In genomic region chr19:52992880-52993440, GRCm38 (mm10) we compare ENCODE assay signal across 9 mouse cellular contexts. TPM values are rescaled to one million over a fixed set of nuclear protein-coding genes. Genes with fewer than 3 reads are reported as not detected.
DNase-seq lines count a peak whose midpoint lies in the region; ATAC-seq and TF ChIP-seq lines count a peak whose summit lies in the region.
"Had no signal": no experiment of that assay in that cellular context is flagged by ENCODE, and none has a peak within 500 bp of the region (broad histone marks: within the 10 kb centered on the region; RNA-seq: fewer than 3 reads in every experiment).

No protein-coding gene starts in this region.

- peak; percentile 45 for DNase-seq in thymus, postnatal 4 days
- DNase-seq in thymus, adult 2 months = no peak
- peak; percentile 68 for DNase-seq in embryo, embryonic 10.5 days (ENCODE audit: low spot score)
- peak; percentile 56 to 71 for DNase-seq in layer of hippocampus, postnatal 10 days (ENCODE audit: low spot score in 2 of 2)
- DNase-seq in mesoderm, embryonic 11.5 days (ENCODE audit: low read depth, low spot score) = peak; percentile 49
- DNase-seq in cerebellum, adult 9-10 months = no peak

- no peaks in the 10 kb centered on the region for H3K9me3 ChIP-seq in hindbrain, embryonic 13.5 days
- no peaks in the 10 kb centered on the region for H3K9me3 ChIP-seq in stomach, embryonic 15.5 days

- WGBS in thymus, adult 2 months = 87% methylated on average over 11 of the region's 11 CpGs
- 67% methylated on average over 11 of the region's 11 CpGs for WGBS in hindbrain, embryonic 13.5 days
- 72% methylated on average over 11 of the region's 11 CpGs for WGBS in stomach, embryonic 15.5 days

- H3K27me3 ChIP-seq in thymus, adult 2 months (ENCODE audit: control insufficient read depth, insufficient read depth, low read length) = no peaks in the 10 kb centered on the region
- H3K27me3 ChIP-seq in hindbrain, embryonic 13.5 days = no peaks in the 10 kb centered on the region
- H3K27me3 ChIP-seq in stomach, embryonic 15.5 days (replicated peaks) = no peaks in the 10 kb centered on the region

- no peak for TF ChIP-seq POLR2A in thymus, adult 2 months (IDR thresholded peaks at IDR 0.05; ENCODE audit: control insufficient read depth, extremely low read depth, insufficient read depth, low read length, poor library complexity)

- TF ChIP-seq CTCF in thymus, adult 2 months (IDR thresholded peaks at IDR 0.05; ENCODE audit: borderline replicate concordance, control insufficient read depth, extremely low read depth, insufficient read depth, low read length, poor library complexity) = no peak

- no peaks in the 10 kb centered on the region for H3K4me1 ChIP-seq in thymus, adult 2 months (replicated peaks; ENCODE audit: control insufficient read depth, insufficient read depth, low read length)
- no peaks in the 10 kb centered on the region for H3K4me1 ChIP-seq in hindbrain, embryonic 13.5 days (replicated peaks)
- H3K4me1 ChIP-seq in stomach, embryonic 15.5 days = no peaks in the 10 kb centered on the region

- H3K27ac ChIP-seq in thymus, adult 2 months (ENCODE audit: control insufficient read depth, insufficient read depth, low read length) = no peak overlapping the region
- no peak overlapping the region for H3K27ac ChIP-seq in hindbrain, embryonic 13.5 days
- H3K27ac ChIP-seq in stomach, embryonic 15.5 days = no peak overlapping the region

- peaks cover 6% of the 10 kb centered on the region; the same call in 1 of the 2 replicates for H3K36me3 ChIP-seq in thymus, adult 2 months (ENCODE audit: control insufficient read depth, insufficient read depth, low read length)
- H3K36me3 ChIP-seq in hindbrain, embryonic 13.5 days = peaks cover 62% of the 10 kb centered on the region
- peaks cover 57% of the 10 kb centered on the region for H3K36me3 ChIP-seq in stomach, embryonic 15.5 days

- ATAC-seq in hindbrain, embryonic 13.5 days (ENCODE audit: low FRiP score) = peak; percentile 80
- 0 out of 2 replicates have a peak, but pooled peaks have one; percentile 4 for ATAC-seq in stomach, embryonic 15.5 days (ENCODE audit: insufficient read depth, low FRiP score, low read depth)

- H3K4me2 ChIP-seq in hindbrain, embryonic 13.5 days = no peak overlapping the region
- no peak overlapping the region for H3K4me2 ChIP-seq in stomach, embryonic 15.5 days

- no peak overlapping the region for H3K4me3 ChIP-seq in thymus, adult 2 months (ENCODE audit: control insufficient read depth, insufficient read depth, low read length)
- H3K4me3 ChIP-seq in hindbrain, embryonic 13.5 days = no peak overlapping the region
- H3K4me3 ChIP-seq in stomach, embryonic 15.5 days (replicated peaks) = no peak overlapping the region
- H3K4me3 ChIP-seq: myocyte had no signal

- no peak overlapping the region for H3K9ac ChIP-seq in hindbrain, embryonic 13.5 days
- no peak overlapping the region for H3K9ac ChIP-seq in stomach, embryonic 15.5 days

RNA-seq across cellular contexts. Expression of gene Xpnpep1, which starts 47.1 kb away (rescaled TPM):
- 49.6 and 55.6 TPM in 2 replicates for polyA plus RNA-seq in thymus, adult 2 months (2012; rRNA removed)
- polyA plus RNA-seq in hindbrain, embryonic 13.5 days (2015; fragmentation: Nextera tagmentation; extraction: Ambion mirVana) = 132 and 138 TPM in 2 replicates
- total RNA-seq in layer of hippocampus, postnatal 10 days (2021) = 100 to 1,000 TPM; 127 to 128 TPM
- 130 and 151 TPM in 2 replicates for polyA plus RNA-seq in stomach, embryonic 15.5 days (2015; fragmentation: Nextera tagmentation; extraction: Ambion mirVana)

Comparison
In these comparisons a context has a peak if more than half of its experiments do, and no peak if none do; other contexts are left out.
1. DNase-seq: peak in thymus, postnatal 4 days (single experiment), embryo, embryonic 10.5 days (single experiment), layer of hippocampus, postnatal 10 days (2 of 2) and mesoderm, embryonic 11.5 days (single experiment); none in thymus, adult 2 months (single experiment) and cerebellum, adult 9-10 months (single experiment).